Mouse (Mus musculus): Measurements from ENCODE around the gene Zfp286.

DNA sequence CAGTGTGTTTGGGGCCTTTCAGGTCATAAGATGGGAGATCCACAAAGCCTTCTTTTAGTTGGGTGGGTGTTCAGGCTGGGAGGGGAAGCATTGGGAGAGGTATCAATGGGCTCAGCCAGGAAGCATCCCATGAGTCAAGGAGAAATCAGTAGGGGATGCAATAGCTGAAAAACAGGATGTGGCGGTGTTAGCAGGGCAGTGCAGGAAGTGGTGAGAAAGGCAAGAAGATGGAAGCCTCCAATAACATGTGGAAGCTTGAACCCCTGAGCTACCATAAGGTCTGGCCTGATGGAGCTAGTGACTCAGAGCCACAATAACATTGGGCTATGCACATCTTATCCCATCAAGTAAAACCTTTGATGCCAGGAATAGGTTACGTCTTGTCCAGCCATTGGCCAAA, 48.1 kb downstream of the Zfp286 start:
- TF ChIP-seq GATA1 (IDR thresholded peaks at IDR 0.05; ENCODE audit: borderline replicate concordance, low read length) (no peak), FLI1 (IDR thresholded peaks at IDR 0.05; ENCODE audit: low read length) (no peak)

Data from megakaryocyte, embryonic 14.5 days (primary cell).